Mouse (Mus musculus): Measurements from ENCODE around the gene Ceacam2.

DNA sequence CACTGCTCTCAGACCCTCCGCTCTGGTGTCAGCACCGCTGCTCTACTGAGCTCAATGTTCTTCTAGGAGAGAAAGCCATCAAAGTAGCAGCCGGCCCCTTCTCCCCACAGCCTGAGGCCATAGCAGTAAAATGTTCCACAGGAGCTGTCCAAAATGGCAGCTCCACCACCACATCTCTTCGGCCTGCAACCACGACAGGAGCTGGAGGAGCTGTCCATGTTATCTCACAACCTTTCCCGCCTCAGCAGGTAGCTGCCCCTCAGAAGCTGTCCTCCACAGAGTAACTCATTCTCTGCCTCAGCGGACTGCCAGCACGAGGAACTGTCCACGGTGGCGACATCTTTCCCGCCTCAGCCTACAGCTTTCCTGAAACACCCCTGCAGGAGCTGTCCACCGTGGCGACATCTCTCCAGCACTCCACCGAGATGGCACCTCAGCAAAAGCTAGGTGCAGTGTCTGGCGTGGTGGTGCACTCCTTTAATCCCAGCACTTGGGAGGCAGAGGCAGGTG is 42.7 kb upstream of the Ceacam2 start:
- TF ChIP-seq POLR2A (IDR thresholded peaks at IDR 0.05; ENCODE audit: low read depth, low read length) (no peak), CTCF (IDR thresholded peaks at IDR 0.05; ENCODE audit: extremely low read depth, insufficient read depth, insufficient read length, insufficient replicate concordance) (no peak)
